Mouse (Mus musculus) large intestine, adult 2 months (tissue): ENCODE results near the gene Sh2d6. TPM values are rescaled to one million over a fixed set of nuclear protein-coding genes. Genes with fewer than 3 reads are reported as not detected.
"Not testable (repeated sequence)": the region's sequence is repeated elsewhere in the genome, so short reads cannot be mapped to it uniquely, and the experiment has no call there.

ENCODE experiments used
- DNase-seq: peaks from one replicate; pipeline ENCODE4 v3.0.0-alpha.2; 2012; ENCODE audit warnings: low read depth, low spot score
- WGBS: fragments of 180-500 bp; shearing (Covaris S2); methylation state at CpG from one replicate; pipeline ENCODE4 v1.1.7; 2018; 5-methylcytosine and 5-hydroxymethylcytosine counted together
- polyA plus RNA-seq: library from polyadenylated mRNA; depleted of rRNA; stranded (reverse); fragments of >200 nt; gene quantifications from 2 replicates; pipeline ENCODE4 v1.2.3, GENCODE M21; 2012

Sh2d6 gene
- polyA plus RNA-seq, 1 experiment: 11.3 TPM

GRCm38 (mm10) chr6:72509872-72510435, 11.6 kb downstream of the Sh2d6 start:
- DNase-seq: no peak
- 76% methylated on average over 2 of the region's 2 CpGs for WGBS

DNA sequence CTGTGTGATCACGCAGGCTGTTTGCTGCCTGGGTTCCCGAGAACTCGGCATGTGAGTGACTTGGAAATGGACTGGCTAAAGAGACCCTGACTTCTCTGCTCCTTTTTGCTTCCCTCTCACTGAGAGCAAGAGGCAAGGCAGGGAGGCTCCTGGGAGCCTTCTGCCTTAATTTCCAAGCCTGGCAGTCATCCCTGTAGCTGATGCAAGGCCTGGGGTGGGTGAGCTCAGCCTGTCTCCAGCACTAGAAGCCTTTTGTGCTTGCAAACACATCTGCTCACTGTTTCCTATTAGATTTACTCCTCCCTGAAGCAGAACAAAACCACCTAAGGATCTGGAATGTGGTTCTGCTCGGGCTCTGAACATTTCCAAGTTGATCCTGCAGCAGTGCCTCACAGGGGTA, 12.9 kb downstream of the Sh2d6 start:
- WGBS: 90% methylated on average over 4 of the region's 4 CpGs
- no peak for DNase-seq

- 88% methylated on average over 1 of the region's 1 CpGs for WGBS
Observed at GRCm38 (mm10) chr6:72506104-72506503, 15.4 kb downstream of the Sh2d6 start.

DNA sequence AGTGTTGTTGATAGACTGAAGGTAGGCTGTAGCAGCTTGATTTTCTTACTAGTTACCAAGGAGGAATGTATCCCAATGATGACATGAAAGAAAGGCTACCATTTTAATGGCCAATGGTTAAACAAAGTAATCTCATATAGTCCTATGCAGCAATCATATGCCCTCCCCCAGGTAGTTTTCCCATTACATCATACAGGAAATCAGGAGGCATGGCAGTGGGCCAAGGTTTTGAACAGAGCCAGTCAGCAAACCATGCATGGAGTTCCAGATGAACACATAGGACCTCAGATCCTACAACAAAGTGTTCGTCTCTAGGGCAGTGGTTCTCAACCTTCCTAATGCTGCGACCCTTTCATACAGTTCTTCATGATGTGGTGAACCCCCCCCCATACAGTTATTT, 17.6 kb downstream of the Sh2d6 start:
- DNase-seq: peak; percentile 76
- 59% methylated on average over 2 of the region's 2 CpGs for WGBS

More at GRCm38 (mm10) chr6:72506104-72506503, 15.4 kb downstream of the Sh2d6 start:
- DNase-seq: no peak

GRCm38 (mm10) chr6:72503309-72503708, 18.2 kb downstream of the Sh2d6 start:
- no peak for DNase-seq

DNA sequence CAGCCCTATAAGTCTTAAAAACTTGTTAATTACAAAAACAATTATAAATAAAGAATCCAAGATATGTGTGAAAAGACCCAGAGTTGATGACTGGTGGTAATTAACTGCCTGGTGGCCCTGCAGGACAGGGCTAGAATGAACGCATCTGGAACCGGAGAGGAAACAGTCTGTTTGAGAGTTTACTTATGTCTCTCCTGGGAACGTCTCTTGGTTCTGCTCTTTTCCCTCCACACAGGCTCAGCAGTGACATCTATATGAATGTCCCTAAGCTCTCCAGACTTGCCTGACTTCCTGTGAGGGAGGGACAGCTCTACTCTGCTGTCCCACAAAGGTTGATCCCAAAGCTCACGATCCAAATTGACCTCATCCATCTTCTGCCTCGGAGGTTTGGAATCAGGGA, 22.6 kb downstream of the Sh2d6 start:
- WGBS: 69% methylated on average over 5 of the region's 5 CpGs
- DNase-seq: no peak

DNA sequence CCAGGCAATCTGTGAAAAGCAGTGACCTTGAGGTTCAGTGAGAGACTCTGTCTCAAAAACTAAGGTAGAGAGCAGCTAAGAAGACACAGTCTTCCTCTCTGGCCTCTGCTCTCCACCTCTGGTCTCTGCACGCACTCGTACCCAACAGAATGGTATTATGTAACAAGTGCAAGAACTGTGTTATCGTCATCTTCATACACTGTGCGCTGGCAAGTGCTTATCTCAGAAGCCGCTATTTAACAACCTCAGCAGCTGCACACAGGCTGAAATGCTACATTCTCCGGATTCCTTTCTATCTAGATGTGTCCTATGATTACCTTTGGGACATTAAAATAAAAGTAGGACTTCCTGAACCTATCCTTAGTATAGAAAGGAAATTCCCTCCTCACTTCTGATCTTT, 28.6 kb downstream of the Sh2d6 start:
- DNase-seq: no peak
- 15% methylated on average over 6 of the region's 6 CpGs for WGBS

- DNase-seq: no peak
- WGBS: 48% methylated on average over 3 of the region's 3 CpGs
Observed at GRCm38 (mm10) chr6:72491151-72491550, 30.4 kb downstream of the Sh2d6 start.

- DNase-seq: no peak
Observed at GRCm38 (mm10) chr6:72489534-72489933, 32.0 kb downstream of the Sh2d6 start.

GRCm38 (mm10) chr6:72488850-72489249, 32.7 kb downstream of the Sh2d6 start:
- DNase-seq: no peak

GRCm38 (mm10) chr6:72487282-72487681, 34.2 kb downstream of the Sh2d6 start:
- 73% methylated on average over 3 of the region's 3 CpGs for WGBS
- DNase-seq: no peak

More at GRCm38 (mm10) chr6:72488850-72489249, 32.7 kb downstream of the Sh2d6 start:
- WGBS: 77% methylated on average over 3 of the region's 3 CpGs

GRCm38 (mm10) chr6:72486307-72486706, 35.2 kb downstream of the Sh2d6 start:
- WGBS: 76% methylated on average over 6 of the region's 6 CpGs
- no peak for DNase-seq

DNA sequence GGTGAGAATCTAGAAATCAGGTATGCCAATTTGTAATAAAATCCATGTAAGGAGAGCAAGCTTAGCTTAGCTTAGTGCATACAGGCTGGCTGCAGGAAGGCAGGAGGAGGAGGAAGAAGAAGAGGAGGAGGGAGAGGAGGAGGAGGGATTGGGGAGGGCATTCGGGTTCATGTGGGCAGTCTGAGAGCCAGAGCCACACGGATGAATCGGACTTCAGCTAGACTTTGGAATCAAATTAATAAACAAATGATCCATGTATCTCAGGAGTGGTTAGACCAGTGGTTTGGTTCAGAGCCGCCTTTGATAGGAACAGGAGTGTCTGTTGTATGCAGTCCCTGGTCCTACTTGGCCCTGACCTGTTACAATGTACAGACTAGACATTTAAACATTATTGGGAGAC, 36.6 kb downstream of the Sh2d6 start:
- DNase-seq: no peak
- 42% methylated on average over 4 of the region's 4 CpGs for WGBS

GRCm38 (mm10) chr6:72482156-72482555, 39.4 kb downstream of the Sh2d6 start:
- WGBS: 64% methylated on average over 2 of the region's 2 CpGs
- DNase-seq: no peak

- DNase-seq: no peak
- 28% methylated on average over 2 of the region's 2 CpGs for WGBS
Observed at GRCm38 (mm10) chr6:72480422-72480702, 41.1 kb downstream of the Sh2d6 start.

GRCm38 (mm10) chr6:72479645-72480421, 41.7 kb downstream of the Sh2d6 start:
- no peak for DNase-seq

DNA sequence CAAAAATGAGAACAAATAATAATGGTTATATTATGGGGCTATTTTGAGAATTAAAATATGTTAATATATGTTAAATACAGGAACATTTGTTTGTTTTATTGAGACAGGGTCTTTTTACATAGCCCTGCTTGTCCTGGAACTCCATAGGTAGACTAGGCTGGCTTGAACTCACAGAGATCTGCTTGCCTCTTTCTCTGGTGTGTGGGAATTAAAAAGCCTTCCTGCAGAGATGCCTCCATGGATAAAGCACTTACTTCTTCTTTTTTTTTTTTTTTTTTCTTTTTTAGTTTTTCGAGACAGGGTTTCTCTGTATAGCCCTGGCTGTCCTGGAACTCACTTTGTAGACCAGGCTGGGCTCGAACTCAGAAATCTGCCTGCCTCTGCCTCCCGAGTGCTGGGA, 42.8 kb downstream of the Sh2d6 start:
- WGBS: 86% methylated on average over 3 of the region's 3 CpGs
- not testable (repeated sequence) for DNase-seq

More at GRCm38 (mm10) chr6:72479645-72480421, 41.7 kb downstream of the Sh2d6 start:
- WGBS: 58% methylated on average over 12 of the region's 12 CpGs

GRCm38 (mm10) chr6:72477621-72478020, 43.9 kb downstream of the Sh2d6 start:
- 80% methylated on average over 3 of the region's 3 CpGs for WGBS
- no peak for DNase-seq

DNA sequence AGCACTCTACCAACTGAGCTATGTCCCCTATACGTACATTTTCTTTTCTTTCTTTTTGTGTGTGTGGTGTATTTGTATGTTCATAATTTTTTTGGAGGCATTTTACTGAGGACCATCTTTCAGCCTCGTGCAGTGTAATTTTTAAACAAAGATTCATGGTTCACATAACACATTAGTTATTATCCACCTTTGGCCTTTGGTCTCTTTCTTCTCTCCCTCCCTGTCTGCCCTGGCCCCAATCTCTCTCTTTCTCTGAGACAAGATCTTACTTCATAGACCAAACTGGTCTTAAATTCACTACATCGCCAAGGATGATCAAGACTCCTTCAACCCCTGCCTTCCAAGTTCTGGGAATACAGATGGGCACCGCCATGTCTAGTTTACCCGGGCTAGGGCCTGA, 44.7 kb downstream of the Sh2d6 start:
- 94% methylated on average over 5 of the region's 5 CpGs for WGBS
- no peak for DNase-seq

- no peak for DNase-seq
- WGBS: 68% methylated on average over 4 of the region's 4 CpGs
Observed at GRCm38 (mm10) chr6:72475221-72475985, 46.1 kb downstream of the Sh2d6 start.
